Mouse (Mus musculus): ENCODE measurements at regions not wholly inside any gene's neighbourhood (a gene's known extent, or its start where the extent isn't known, plus 50 kb on each side); places are given as distances from the start of the nearest gene placed in this dataset.

DNA sequence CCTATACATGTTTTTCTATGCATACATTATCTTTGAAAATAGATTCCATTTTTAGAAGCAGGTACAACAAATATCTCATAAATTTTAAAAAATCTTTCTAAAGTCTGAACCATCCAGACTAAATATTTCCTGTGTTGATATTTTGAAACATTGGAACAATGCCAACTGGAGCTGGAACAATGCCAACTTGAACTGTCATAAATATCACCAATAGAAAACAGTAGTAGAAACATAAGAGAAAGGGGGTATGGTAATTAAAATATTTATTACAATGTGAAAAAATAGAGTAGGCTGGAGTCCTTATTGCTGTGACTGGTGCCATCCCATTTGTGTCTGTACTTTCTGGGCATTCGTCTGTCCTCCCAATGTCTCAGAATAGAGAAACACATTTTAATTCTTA is 286.9 kb upstream of the Mctp2 start:
- no peak for DNase-seq

DNA sequence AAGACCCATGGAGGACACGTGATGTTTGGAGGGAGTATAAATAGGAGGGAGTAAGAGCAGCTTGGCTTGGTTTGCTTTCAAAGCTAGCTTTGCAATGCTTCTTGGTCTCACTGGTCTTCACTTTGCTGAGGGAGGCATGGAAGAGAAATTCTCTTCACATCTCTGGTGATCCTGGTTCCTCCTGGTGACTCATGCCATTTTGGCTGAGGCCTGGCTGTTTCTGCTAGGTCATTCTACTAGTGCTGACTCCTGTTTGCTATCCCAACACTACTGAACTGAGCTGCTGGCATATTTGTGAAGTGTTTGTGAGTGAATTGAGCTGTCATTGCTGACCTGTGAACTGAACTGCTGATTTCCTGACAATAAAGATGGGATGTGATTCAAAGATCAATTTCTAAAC is 288.3 kb upstream of the Mctp2 start:
- no peak for DNase-seq

DNA sequence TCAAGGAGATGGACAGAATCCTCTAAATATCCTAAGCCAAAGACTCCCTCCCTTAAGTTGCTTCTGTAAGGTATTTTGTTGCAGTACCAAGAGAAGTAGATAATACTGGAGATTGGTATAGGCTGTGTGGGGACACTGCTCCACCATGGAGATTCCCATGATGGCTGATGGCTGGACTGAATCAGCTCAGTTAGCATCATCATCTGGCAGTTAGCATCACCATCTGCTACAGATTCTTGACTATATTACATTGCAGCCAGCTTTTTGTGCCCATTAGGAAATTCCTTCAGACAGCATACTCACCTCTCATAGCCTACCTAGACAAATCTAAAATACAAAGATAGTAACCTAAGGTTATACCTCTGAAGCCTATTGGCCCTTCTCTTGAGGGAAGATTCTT is 290.6 kb upstream of the Mctp2 start:
- no peak for DNase-seq

DNA sequence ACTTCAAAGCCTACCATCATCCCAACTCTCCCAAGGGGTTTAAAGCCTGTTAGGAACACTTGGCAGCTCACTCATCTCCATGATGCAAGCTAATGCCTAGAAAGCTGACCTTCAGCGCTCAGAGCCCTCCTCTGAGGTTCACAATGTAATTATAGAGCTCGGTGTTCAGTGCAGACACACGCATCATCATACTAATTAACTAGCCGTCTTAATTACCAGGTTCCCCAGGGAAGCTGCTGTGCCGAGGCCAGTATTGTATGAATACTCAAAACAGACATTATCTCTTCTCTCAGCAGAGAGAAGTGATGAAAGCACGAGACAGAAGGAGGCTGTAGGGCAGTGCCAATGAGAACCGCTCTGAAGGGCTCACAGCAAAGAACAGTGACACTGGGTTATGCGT is 295.5 kb upstream of the Mctp2 start:
- DNase-seq, result no peak

DNA sequence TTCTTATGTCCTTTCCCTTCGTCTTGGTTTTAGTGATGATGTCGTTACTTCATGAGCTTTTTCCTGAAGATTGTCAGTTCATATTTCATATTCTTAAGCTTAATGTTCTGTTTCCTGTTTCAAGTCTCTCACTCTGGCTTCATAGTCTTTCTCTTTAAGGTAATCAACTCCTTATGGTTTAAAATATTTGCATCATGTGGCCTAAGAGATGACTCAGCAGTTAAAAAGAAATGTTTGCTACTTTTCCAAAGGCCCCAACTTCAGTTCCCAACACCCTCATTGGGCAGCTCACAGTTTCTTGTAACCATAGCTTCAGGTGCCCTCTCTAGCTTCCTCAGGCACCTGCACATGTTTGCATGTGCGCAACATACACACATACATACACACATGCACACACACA is 303.4 kb upstream of the Mctp2 start:
- no peak for DNase-seq

DNA sequence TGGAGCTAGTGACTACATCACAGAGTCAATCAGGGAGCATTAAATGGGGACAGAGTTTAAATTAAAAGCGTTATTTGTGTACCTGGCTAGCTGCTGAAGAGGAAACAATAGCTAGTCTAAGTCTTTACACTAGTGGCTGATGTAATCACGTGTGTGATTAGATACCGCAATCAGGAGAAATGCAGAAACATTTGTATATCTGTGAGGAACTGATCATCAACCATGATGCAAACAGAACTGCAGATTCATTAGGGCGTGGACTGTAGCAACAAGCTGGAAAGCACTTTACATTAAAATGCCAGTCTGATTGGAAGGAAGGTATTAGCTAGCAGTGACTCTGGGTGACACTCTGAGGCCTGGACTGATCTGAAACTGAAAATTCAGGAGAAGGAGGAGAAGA is 308.8 kb upstream of the Mctp2 start:
- no peak for DNase-seq

DNA sequence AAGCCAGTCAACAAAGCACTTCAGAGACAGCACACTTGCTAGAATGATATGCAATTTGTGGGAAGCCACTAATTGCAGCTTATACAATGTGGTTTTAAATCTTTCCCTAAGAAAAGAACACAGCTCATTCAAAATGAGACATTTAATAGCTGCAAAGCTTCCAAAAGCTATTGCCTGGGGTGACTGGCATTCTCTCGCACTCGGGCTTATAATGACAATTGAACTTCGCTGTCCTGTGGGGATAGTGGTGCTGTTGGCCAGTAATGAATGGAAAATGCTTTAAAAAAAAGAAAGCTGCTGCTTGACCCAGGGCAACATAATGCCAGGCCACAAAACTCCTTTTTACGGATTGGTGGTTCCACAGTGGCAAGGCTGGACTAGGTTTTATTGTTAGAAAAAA is 321.0 kb upstream of the Mctp2 start:
- no peak for DNase-seq

DNA sequence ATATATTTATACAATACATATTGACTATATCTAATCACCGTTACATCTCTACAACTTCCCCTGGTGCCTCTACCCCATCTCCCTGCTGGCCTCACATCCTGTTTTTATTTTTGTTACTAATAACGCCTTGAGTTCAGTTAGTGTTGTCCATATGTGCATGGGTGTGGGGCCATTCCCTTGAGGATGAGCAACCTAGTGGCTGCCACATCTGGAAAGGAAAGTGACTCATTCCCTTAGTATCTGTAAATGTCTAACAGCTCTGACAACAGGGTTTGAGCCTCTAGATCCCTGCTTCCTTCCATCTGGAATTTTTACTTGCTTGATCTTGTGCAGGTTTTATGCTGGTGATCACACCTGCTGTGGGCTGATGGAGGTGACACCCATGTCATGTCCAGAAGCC is 333.2 kb upstream of the Mctp2 start:
- no peak for DNase-seq

DNA sequence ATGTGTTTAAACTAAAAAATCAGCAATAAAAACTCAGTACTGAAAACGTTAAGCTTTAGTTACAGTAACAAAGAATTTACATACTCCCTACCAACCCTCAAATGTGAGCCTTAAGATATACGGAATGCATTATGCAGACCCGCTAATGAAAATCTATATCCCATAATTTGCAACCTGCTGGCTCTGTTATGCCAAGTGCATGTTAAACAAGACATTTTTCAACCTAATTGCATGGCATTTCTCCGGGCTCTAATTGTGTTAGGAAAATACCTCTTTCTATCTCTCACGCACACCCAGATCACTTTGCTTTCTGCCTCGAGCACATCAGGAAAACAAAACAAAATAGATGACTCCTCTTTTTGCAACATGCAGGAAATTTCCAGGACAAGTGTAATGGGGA is 368.6 kb upstream of the Mctp2 start:
- DNase-seq, result no peak

DNA sequence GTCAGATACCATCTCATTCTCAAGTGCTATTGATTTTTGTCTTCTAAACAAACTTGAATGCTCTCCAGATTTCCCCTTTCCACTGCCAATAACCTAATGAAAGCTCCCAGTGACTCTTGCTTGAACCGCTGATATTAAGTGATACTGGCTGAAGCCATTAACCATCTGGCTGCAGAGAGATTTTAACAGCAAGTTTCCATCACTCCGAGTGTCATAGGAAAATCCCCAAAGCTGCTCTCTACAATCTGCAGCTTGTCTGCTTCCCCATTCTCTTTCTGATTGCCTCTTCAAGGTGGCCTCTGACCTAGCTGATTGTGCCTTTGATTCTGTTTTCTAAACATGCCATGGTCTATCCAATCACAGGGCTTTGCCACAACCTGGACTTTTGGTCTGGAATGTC is 379.4 kb upstream of the Mctp2 start:
- no peak for DNase-seq

DNA sequence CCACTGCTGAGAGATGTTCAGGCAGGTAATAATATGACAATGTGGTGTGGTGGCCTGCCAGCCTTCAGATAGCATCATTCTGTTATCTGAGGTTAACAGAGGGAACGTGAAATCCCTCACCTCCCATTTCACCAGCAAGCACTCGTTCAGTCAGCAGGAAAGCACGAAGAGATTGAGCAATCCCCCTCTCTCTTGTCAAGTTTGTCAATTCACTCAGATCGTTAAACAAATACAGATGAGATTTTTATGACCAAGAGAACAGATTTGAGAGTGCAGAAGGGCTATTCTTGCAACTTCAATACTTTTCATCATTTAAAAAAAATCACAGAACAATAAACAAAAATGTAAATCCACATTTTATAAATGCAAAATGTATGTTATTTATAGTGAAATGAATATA is 380.9 kb upstream of the Mctp2 start:
- DNase-seq, result no peak

DNA sequence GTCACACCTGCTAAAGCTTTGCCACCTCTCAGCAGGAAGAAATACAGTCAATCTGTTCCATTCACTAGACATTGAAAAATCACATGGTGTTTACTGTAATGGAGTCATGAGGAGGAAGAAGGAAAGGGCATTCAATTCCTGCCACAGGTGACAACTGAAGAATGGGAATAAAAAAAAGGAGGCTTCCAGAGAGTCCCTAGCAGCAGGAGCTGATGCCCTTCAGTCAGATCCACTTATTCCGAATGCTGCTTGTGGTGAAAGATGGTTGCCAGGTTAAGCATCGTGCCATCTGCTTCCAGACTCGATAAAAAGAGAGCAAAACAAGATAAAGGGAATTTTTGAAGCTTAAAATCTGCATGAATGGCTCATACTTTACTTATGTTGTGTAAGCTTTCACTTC is 385.0 kb upstream of the Mctp2 start:
- no peak for DNase-seq

DNA sequence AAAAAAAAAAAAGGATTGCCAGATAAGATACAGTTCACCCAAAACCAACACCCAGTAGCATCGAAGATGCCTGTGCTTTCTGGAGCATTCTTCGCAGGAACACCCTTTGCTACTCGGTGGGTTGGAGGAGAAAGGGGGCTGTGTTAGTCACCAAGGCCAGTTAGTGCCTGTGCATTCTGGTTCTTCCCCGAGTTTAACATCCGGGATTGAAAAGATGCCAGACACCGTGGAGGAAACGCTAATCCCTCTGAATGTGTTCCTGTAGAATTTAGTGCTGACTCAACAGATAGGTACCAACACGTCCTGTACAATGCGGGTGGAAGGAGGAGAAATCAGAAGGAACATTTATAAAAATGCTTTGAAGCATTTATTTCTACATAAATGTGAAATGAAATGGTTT is 385.5 kb upstream of the Mctp2 start:
- DNase-seq, result no peak

DNA sequence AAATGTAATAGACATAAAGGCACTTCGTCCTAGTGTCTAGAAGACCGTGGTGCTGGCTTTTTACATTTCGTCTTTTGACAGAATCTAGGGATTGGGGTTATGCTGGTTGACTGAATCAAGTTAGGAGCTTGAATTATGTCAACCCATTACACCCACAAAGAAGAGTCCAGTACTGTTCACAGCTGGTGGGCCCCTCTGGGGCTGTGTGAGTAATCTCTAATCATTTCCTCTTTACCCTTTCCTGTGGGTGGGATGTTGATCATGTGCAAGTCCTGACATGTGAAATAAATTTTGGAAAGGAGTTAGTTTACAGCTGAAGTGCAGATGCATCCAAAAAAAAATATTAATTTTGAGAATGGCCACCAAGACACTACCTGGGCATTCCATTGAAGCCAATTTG is 390.3 kb upstream of the Mctp2 start:
- no peak for DNase-seq

DNA sequence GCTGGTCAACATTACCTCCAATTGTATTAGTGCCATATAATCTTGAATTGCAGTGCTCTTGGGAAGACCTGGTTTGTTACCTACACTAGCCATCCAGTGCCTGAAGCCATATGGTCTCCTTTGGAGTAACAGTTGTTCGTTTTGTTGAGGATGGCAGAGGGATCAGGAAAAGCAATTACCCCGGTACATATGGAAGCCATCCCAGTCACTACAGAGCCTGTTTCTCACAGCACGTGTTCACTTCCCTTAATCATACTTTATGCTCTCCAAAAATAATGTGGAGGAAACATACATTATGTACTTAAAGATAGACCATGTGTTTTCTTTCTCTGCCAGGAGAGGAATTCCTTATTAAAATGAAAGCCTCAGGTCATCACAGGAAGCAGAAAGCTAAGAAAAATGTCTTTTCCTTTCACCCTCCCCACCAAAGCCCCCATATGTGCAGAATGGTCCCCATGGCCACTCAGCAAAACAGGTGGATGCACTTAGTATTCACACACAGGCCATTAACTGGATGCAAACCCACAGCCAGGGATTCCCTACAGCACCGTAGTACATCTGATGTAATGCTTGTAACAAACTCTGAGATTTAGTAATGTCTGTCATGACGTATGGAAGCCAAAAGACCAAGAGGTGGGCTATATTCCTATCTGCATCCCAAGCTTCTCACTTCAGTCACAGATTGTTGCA is 397.4 kb upstream of the Mctp2 start:
- no peak for DNase-seq

DNA sequence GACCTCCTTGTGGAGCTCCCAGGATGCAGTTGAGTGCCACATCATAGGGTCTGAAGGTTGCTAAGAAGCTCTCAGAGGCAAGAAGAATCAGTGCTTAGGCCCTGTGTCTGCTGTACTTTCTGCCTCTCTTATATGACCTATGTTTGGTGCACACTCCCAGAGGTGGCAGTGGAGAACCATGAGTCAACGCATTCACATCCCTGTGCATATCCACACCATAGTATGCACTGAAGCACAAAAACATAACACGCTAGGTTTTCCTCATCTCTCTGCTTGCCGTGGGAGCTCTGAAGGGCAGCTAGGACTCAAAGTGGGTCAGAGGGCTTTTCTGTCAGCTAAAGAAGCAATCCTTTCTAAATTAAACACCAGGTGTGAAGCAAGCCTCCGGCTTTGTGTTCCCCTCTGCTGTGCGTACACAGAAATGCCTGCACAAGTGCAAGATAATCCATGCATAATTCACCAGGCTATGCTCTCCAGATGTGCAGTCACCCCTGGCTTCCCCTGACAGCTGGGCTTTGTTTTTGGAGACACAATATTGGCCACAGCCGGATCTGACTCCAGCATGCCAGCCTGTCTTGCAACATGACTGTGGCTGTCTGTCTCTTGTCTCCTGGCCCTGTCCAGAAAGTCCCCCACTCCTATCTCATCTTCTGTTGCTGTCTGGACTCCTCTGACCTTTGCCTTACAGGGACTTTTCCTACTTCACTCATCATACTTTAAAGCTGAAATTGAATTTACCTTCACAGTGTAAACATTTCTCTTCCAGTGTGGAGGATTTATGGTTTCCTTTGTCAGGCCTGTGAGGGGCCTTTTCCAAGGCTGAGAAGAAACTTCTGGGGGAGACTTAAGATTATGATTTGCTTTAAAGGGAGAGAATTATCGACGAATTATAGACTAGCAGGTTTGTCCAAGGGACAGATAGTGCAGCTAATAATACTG is 405.1 kb upstream of the Mctp2 start:
- no peak for DNase-seq

DNA sequence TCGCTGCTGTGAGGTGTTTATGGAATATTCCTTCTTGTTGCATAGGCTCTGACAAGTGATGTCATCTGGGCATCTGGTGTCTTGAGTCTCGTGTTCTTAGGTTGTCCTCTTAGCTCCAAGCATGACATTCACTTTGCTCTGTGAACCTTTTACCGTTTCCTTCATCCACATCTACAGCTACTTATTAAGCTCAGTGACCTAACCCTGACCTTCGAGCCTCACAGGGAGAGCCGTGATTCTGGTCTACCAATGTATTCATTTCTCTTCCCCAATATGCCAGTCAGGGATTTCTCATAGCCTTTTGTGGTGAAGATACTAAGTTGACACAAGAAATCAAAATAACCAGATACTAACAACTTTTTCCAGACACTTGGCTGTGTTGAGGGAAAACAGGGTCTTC is 409.0 kb upstream of the Mctp2 start:
- no peak for DNase-seq

DNA sequence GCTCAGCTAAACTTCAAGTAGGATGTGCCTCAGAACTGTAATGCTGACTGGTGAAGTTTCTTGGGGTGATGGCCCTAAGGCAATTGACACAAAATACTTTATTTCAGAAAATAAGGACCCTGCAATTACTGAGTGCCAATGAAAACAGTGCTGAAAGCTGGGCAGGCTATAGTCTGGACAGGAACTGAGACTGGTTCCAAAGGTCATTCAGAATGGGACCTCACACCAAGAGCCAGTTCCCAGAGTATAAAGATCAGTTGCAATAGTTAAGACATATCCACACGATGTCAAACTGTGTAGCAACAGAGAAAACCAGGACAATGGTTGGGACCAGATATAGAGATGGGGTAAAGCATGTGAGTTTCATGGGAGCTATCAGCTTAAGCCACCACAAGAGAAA is 409.6 kb upstream of the Mctp2 start:
- no peak for DNase-seq

DNA sequence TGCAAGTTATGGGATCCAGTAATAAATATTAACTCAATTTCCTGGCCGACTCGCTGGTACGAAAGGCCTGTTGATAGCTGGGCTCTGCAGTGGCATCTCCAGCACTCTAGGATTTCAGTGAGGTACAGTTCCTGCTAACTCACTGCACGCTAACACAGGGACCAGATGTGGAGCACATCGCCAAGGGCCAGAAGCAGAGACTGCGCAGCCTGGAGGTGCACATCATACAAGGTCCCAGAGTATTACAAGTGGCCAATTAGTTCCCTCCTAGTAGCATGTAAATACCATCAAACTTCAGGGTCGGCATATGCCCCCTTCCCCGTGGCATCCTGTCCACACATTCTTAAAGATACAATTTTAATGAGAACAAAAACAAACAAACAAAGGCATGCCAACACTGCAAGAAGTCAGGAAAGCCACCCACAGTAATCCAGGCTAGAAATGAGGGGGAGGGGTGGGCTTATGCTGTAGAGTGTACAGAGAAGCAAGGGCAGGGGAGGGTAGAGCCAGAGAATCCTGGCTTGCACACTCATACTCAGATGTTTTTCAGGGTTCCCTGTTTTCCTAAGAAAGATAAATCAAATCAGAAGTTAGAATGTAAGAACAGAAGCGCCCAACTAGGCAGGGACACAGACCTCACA is 419.9 kb upstream of the Mctp2 start:
- DNase-seq, result no peak

DNA sequence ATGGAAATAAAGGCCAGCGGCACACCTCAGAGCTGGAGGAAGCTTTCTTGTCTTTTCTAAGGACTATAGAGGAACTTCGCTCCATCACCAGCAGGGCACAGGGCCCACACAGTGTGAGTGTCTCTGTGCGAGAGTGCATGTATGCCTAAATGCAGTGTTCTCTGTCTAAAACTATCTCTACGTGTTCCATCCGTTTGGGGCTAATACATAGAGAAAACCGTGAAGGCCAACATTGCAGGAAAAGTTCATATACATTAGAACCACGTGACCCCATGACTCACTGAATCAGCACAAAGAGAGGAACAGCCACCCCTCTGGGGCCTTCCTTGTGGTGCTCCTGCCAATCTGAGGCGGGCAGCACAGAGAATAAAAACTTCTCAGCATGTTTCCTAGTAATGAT is 431.4 kb upstream of the Mctp2 start:
- no peak for DNase-seq

DNA sequence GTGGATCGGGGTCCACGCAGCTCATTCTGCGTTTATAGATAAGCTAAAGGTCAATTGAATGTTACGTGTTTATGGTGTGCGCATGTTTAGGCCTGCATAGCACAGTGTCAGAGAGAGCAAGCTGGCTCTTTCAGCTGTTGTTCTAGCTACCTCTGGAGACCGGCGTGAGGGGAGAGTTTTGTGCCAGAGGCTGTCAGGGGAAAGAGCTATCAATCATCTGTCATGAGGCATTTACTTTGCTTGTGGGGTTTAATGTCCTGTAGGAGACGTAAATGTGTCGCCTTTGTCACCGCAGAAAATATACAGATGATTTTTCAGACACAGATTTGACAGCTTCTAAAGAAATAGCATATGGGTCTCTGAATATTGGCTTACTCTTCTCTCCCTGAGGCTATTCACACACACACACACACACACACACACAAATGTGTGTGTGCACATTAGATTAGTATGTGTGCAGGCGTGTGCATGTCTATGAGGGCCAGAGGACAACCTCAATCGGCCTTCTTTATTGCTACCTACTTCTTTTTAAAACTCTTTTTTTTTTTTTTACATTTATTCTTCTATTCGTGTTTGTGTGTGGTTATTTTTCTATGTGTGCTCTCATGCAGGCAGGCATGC is 432.0 kb upstream of the Mctp2 start:
- DNase-seq, result no peak

DNA sequence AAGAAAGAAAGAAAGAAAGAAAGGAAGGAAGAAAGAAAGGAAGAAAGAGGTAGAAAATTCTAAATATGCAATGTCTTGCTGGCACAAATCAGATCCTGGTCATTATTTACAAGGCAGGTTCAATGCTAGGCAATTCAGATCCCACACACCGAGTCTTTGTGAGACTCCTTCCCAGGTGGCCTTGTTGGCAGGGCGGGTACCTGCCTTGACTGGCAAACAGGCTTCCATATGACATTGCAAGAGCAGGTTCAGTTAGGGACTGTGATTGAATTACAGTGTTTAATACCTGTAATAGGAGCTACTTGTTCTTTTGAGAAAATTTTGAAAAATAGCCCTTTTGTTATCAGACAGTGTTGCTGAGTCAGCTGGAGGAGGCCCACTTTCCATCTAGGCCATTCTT is 436.0 kb upstream of the Mctp2 start:
- DNase-seq, result no peak

DNA sequence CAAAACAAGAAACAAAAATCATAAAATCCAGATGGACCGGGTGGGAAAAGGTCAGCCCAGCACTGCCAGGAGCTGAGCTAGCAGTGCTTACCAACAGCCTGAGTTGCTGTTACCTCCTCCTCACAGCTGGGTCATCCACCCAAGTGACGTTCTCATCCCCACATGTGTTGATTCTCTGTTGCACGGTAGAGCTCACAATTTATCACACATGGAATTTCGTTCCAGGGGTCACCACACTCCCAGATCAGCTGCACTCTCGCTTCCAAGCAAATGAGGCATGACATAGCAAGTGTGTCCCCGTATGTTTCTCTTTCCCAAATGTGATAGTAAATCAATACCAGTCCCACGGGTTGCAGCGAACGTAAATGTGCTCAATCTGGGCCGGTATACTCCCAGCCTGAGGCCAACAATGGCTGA is 445.1 kb upstream of the Mctp2 start:
- no peak for DNase-seq

All from thymus, adult 18-20 months (tissue).